Mouse (Mus musculus) bone marrow, adult 2 months (tissue): ENCODE data around the gene Atp5j.

Experiments used
- CTCF ChIP-seq: fragments of 200-500 bp; IDR thresholded peaks from 2 replicates; pipeline ENCODE4 v1.5.1; 2011; ENCODE audit warnings: low read length, control low read depth; ENCODE audit not compliant: control insufficient read depth, insufficient read depth
- POLR2A ChIP-seq: fragments of 200-500 bp; IDR thresholded peaks from 2 replicates; pipeline ENCODE4 v1.6.1; 2011; ENCODE audit warnings: low read depth, mild to moderate bottlenecking, control low read depth, low read length, borderline replicate concordance; ENCODE audit not compliant: control insufficient read depth

DNA sequence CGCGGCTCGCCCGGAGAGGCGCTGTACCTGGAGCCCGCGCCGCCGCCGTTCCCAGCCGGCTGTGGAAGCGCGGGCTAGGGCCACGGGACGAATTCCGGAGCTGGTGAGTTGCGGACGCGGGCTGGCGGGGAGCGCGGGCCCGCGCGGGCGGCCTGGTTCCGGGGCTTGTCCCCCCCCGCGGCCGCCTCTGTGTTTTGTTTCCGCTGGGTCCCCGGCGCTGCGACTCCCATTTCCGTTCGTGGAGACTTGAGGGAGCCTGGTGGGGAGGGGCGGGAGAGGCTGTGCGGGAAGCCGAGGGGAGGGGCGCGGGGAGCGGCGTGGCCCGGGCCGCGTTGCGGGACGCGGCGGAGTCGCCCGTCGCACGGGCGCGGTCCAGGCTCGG, at the start of gene Atp5j:
- no peak for TF ChIP-seq CTCF
- no peak for TF ChIP-seq POLR2A
